Mouse (Mus musculus) heart, postnatal 0 days (tissue): ENCODE data around the gene Lhx8. TPM values are rescaled to one million over a fixed set of nuclear protein-coding genes. Genes with fewer than 3 reads are reported as not detected.

Source experiments
- ATAC-seq: fragments of 200-750 bp; cut with Nextera tagmentation; 2 replicates; pipeline ENCODE4 v1.8.0; 2017; ENCODE audit warnings: low read depth, moderate number of reproducible peaks, moderate library complexity; ENCODE audit not compliant: insufficient read depth
- DNase-seq: peaks from one replicate; pipeline ENCODE4 v3.0.0-alpha.2; 2016; ENCODE audit warnings: low spot score
- H3K27ac ChIP-seq: fragments of 300-500 bp; sonication (generic); 2 replicates; pipeline ENCODE4 v1.5.1; 2014; ENCODE audit warnings: low read depth, mild to moderate bottlenecking
- H3K27me3 ChIP-seq: fragments of 300-500 bp; sonication (generic); 2 replicates; pipeline ENCODE4 v1.6.1; 2014; ENCODE audit warnings: low read length, mixed read lengths; ENCODE audit not compliant: control insufficient read depth, insufficient read depth
- H3K36me3 ChIP-seq: fragments of 300-500 bp; sonication (generic); replicated peaks from 2 replicates; pipeline ENCODE4 v1.6.1; 2014; ENCODE audit warnings: low read length, mixed read lengths; ENCODE audit not compliant: control insufficient read depth, insufficient read depth
- H3K4me1 ChIP-seq: fragments of 300-500 bp; sonication (generic); 2 replicates; pipeline ENCODE4 v1.6.1; 2014; ENCODE audit warnings: antibody characterized with exemption; ENCODE audit not compliant: control insufficient read depth, insufficient read depth
- H3K4me2 ChIP-seq: fragments of 300-500 bp; sonication (generic); 2 replicates; pipeline ENCODE4 v1.6.1; 2014; ENCODE audit warnings: low read depth, mild to moderate bottlenecking, low read length, moderate library complexity
- H3K4me3 ChIP-seq: fragments of 300-500 bp; sonication (generic); 2 replicates; pipeline ENCODE4 v1.5.1; 2014; ENCODE audit warnings: low read depth, low read length
- H3K9ac ChIP-seq: fragments of 300-500 bp; sonication (generic); replicated peaks from 2 replicates; pipeline ENCODE4 v1.6.1; 2014; ENCODE audit warnings: low read depth, low read length, mixed read lengths
- H3K9me3 ChIP-seq: fragments of 300-500 bp; sonication (generic); replicated peaks from 2 replicates; pipeline ENCODE4 v1.6.1; 2016; ENCODE audit warnings: low read length; ENCODE audit not compliant: control insufficient read depth
- CTCF ChIP-seq: IDR thresholded peaks from 2 replicates; pipeline ENCODE4 v1.5.1; 2016; ENCODE audit warnings: antibody characterized with exemption, control low read depth, low read depth
- EP300 ChIP-seq: IDR thresholded peaks from 2 replicates; pipeline ENCODE4 v1.6.1; 2016; ENCODE audit warnings: antibody characterized with exemption, low read depth
- WGBS: fragments of 180-500 bp; shearing (Covaris S2); extraction: QIAGEN DNeasy Blood & Tissue Kit; methylation state at CpG from one replicate; pipeline ENCODE4 v1.1.7; 2014; 5-methylcytosine and 5-hydroxymethylcytosine counted together
- polyA plus RNA-seq: library from polyadenylated mRNA; unstranded; fragments of >200 nt; fragmentation: Nextera tagmentation; extraction: Ambion mirVana; gene quantifications from 2 replicates; pipeline ENCODE4 v1.2.1, GENCODE M21; 2015
- total RNA-seq: library from RNA; depleted of rRNA; stranded (reverse); fragments of >200 nt; gene quantifications from 2 replicates; pipeline ENCODE4 v1.2.3, GENCODE M21; 2014; ENCODE audit warnings: low replicate concordance

Gene Lhx8
- total and polyA plus RNA-seq, 2 experiments from 2014 or later: not detected

DNA sequence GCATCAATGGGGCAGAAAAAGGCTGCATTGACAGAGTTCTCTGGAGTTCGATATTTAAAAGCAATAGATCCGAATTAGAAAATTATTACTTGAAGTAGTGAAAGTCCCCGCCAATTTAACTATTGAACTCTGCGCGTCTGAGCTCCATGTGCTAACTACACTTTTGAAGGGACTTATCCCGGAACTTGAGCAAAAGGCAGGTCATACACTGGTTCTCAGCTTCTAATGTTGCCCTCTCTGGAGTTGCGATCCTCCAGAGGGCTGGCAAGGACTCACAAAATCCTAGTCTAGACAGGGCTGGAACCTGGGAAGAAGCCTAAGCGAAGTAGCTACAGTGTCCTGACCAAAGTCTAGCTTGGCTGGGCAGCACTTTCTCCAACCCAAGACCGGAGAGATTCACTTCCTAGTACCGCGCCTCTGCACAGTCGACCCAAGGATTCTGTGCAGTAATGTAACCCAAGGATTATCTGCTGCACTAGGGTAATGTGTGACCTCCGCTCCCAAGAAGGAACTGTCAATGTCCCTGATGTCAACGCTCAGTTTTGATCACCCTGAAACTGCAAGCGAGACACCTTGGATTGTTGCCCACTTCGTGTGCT lies 3.0 kb upstream of the Lhx8 start:
- Histone ChIP-seq H3K4me2 (no peak overlapping the region), H3K9ac (no peak overlapping the region), H3K4me1 (peaks cover 13% of the 10 kb centered on the region; the same call in 1 of the 2 replicates), H3K27me3 (peaks cover 81% of the 10 kb centered on the region), H3K9me3 (no peaks in the 10 kb centered on the region), H3K4me3 (no peak overlapping the region), H3K36me3 (no peaks in the 10 kb centered on the region), H3K27ac (no peak overlapping the region)
- DNase-seq (no peak), ATAC-seq (no peak)
- no peak for TF ChIP-seq CTCF
- TF ChIP-seq EP300: no peak
- 3% methylated on average over 16 of the region's 16 CpGs for WGBS

DNA sequence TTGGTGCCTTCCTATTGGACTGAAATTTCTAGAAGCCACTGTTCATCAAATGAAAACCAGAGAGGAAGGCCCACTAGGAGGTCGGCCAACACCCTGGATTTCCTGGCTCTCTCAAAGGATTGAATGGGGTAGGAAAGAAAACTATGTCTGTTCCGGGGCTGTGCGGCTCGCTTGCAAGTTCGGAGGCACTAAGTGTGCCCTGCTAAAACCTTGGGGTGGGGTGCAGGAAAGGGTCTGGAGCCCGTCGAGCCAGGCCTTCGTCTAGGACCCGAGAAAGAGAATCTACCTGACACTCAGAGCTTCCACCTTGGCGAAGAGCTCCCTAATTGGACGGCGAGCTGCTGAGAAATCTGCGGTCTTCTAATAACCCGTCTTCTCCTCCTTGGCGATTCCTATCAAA lies 2.5 kb upstream of the Lhx8 start:
- H3K4me3 ChIP-seq: peak overlapping the region; percentile 42; the same call in 1 of the 2 replicates
- ATAC-seq: no peak
- WGBS: 8% methylated on average over 15 of the region's 15 CpGs
- H3K36me3 ChIP-seq: no peaks in the 10 kb centered on the region
- H3K27ac ChIP-seq: no peak overlapping the region
- no peak overlapping the region for H3K9ac ChIP-seq
- H3K4me1 ChIP-seq: peaks cover 18% of the 10 kb centered on the region; the same call in 1 of the 2 replicates
- peaks cover 87% of the 10 kb centered on the region for H3K27me3 ChIP-seq
- DNase-seq: no peak
- H3K4me2 ChIP-seq: no peak overlapping the region
- H3K9me3 ChIP-seq: no peaks in the 10 kb centered on the region
- no peak for TF ChIP-seq EP300
- no peak for TF ChIP-seq CTCF

DNA sequence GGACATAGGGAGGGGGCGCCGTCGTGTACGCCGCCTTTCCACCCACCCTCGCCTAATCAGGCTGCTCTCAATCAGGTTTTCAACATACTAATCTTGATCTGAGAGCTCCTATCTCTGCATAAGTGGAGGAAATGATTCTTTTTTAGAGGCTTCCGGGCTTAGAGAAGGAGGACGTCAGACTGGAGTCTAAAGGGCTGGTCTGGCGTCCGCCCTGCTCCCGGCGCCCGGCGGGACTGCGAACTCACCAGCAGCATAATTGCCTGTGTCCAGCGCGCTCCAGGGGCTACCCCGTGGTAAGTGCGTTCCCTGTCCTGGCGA lies 1.7 kb upstream of the Lhx8 start:
- Histone ChIP-seq H3K4me1 (peaks cover 18% of the 10 kb centered on the region; the same call in 1 of the 2 replicates), H3K27ac (no peak overlapping the region), H3K9ac (no peak overlapping the region), H3K4me3 (peak overlapping the region; percentile 42), H3K9me3 (no peaks in the 10 kb centered on the region), H3K4me2 (peak overlapping the region; percentile 56), H3K27me3 (peaks cover 94% of the 10 kb centered on the region), H3K36me3 (no peaks in the 10 kb centered on the region)
- WGBS: 3% methylated on average over 20 of the region's 20 CpGs
- no peak for TF ChIP-seq EP300
- TF ChIP-seq CTCF: no peak
- ATAC-seq (no peak), DNase-seq (peak; percentile 7)

DNA sequence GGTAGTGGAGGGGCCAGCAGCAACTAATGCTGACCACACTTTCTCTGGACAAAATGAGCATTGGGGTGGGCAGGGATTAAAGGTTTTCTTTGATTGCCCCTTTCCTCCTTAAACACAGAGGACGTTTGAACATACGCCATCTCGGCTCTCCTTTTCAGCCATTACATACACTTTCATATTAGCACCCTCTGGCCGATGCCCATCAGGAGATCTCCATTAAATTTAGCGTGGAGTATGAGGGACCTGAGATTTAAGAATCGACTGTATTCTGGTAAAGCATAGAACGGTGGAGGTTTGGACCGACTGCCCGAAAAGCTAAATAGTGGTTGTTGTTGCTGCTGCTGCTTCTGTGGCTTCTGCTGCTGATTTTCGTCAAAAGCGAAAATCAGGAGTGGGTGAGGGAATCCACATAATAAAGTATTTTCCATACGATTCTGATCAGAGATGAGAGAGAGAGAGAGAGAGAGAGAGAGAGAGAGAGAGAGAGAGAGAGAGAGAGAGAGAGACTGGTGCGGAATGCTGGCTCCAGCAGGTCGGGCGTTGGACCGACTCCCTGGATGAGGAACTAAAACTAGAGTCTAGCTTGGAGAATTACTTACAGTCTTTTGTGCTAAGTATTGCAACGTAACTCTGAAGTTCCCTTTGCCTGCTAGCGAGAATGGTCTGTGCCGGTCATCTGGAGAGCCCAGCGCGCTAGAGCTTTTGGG lies 1.2 kb upstream of the Lhx8 start:
- TF ChIP-seq EP300 (no peak), CTCF (no peak)
- Histone ChIP-seq H3K27ac (no peak overlapping the region), H3K4me2 (peak overlapping the region; percentile 56), H3K4me1 (peaks cover 18% of the 10 kb centered on the region; the same call in 1 of the 2 replicates), H3K4me3 (peak overlapping the region; percentile 42), H3K9ac (no peak overlapping the region), H3K36me3 (no peaks in the 10 kb centered on the region), H3K27me3 (peaks cover 95% of the 10 kb centered on the region), H3K9me3 (no peaks in the 10 kb centered on the region)
- no peak for ATAC-seq
- DNase-seq: no peak
- 1% methylated on average over 21 of the region's 21 CpGs for WGBS

DNA sequence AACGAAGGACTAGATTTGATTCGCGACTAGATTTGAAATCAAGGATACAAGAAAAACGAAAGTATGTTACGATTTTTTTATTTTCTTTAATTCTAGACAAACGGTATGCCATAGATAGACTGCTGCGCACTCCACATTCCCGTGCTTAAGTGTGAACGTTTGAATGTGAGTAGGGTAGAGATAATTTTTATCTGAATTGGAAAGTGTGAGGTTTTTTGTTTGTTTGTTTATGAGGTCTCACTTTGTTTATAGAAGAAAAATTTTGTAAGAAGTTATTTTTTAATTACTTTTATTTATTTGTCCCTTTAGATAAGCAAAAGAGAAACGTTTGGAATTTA lies 513 bp upstream of the Lhx8 start:
- Histone ChIP-seq H3K27me3 (peaks cover 96% of the 10 kb centered on the region), H3K4me3 (peak overlapping the region; percentile 40), H3K9me3 (no peaks in the 10 kb centered on the region), H3K4me1 (peaks cover 18% of the 10 kb centered on the region; the same call in 1 of the 2 replicates), H3K4me2 (no peak overlapping the region), H3K27ac (no peak overlapping the region), H3K36me3 (no peaks in the 10 kb centered on the region), H3K9ac (no peak overlapping the region)
- ATAC-seq (no peak), DNase-seq (peak; percentile 23)
- WGBS: 2% methylated on average over 10 of the region's 10 CpGs
- TF ChIP-seq EP300 (no peak), CTCF (no peak)
